15 mouse cellular contexts compared by ENCODE assay signal in genomic region chr17:30084007-30084406, GRCm38 (mm10).
DNase-seq lines count a peak whose midpoint lies in the region; ATAC-seq lines count a peak whose summit lies in the region.
"Had no signal": no experiment of that assay in that cellular context is flagged by ENCODE, and none has a peak within 500 bp of the region (broad histone marks: within the 10 kb centered on the region; RNA-seq: fewer than 3 reads in every experiment).

No protein-coding gene starts in this region.

- H3K4me3 ChIP-seq in heart, embryonic 10.5 days = no peak overlapping the region
- no peak overlapping the region for H3K4me3 ChIP-seq in heart, embryonic 12.5 days
- H3K4me3 ChIP-seq in neural tube, embryonic 13.5 days = no peak overlapping the region
- no peak overlapping the region for H3K4me3 ChIP-seq in hindbrain, embryonic 13.5 days
- H3K4me3 ChIP-seq: embryonic facial prominence, embryonic 15.5 days had no signal

- H3K36me3 ChIP-seq in heart, embryonic 10.5 days = peaks cover 10% of the 10 kb centered on the region; the same call in 1 of the 2 replicates
- H3K36me3 ChIP-seq in heart, embryonic 12.5 days = peaks cover 9% of the 10 kb centered on the region
- 0 out of 2 replicates have a peak, but pooled peaks cover 2% of the 10 kb centered on the region for H3K36me3 ChIP-seq in neural tube, embryonic 13.5 days
- H3K36me3 ChIP-seq in hindbrain, embryonic 13.5 days = peaks cover 6% of the 10 kb centered on the region; the same call in 1 of the 2 replicates

- DNase-seq in heart, embryonic 10.5 days (ENCODE audit: low spot score) = peak; percentile 52
- peak; percentile 90 for DNase-seq in 3T3-L1 (ENCODE audit: low read depth, low spot score)
- peak; percentile 66 to 71 for DNase-seq in frontal cortex, postnatal 36 days (ENCODE audit: low spot score in 2 of 2)
- DNase-seq in adrenal gland, adult 8-10 months = no peak
- DNase-seq in urinary bladder, postnatal 14 days (ENCODE audit: low spot score) = no peak
- DNase-seq: adrenal gland, postnatal 10 days; gastrocnemius, postnatal 25 days; heart, postnatal 4 days; lung, embryonic 14.5 days had no signal

- no peak overlapping the region for H3K4me2 ChIP-seq in heart, embryonic 12.5 days
- H3K4me2 ChIP-seq in neural tube, embryonic 13.5 days = no peak overlapping the region
- no peak overlapping the region for H3K4me2 ChIP-seq in hindbrain, embryonic 13.5 days
- H3K4me2 ChIP-seq: embryonic facial prominence, embryonic 15.5 days; lung, embryonic 14.5 days had no signal

- no peaks in the 10 kb centered on the region for H3K9me3 ChIP-seq in heart, embryonic 10.5 days
- no peaks in the 10 kb centered on the region for H3K9me3 ChIP-seq in heart, embryonic 12.5 days (replicated peaks)
- no peaks in the 10 kb centered on the region for H3K9me3 ChIP-seq in neural tube, embryonic 13.5 days
- H3K9me3 ChIP-seq in hindbrain, embryonic 13.5 days = no peaks in the 10 kb centered on the region
- H3K9me3 ChIP-seq: embryonic facial prominence, embryonic 15.5 days had no signal

- H3K4me1 ChIP-seq in heart, embryonic 10.5 days = peaks cover 18% of the 10 kb centered on the region
- peaks cover 30% of the 10 kb centered on the region for H3K4me1 ChIP-seq in heart, embryonic 12.5 days (replicated peaks)
- H3K4me1 ChIP-seq in neural tube, embryonic 13.5 days (replicated peaks) = peaks cover 35% of the 10 kb centered on the region
- H3K4me1 ChIP-seq in hindbrain, embryonic 13.5 days (replicated peaks) = peaks cover 24% of the 10 kb centered on the region
- H3K4me1 ChIP-seq: embryonic facial prominence, embryonic 15.5 days had no signal

- H3K9ac ChIP-seq in heart, embryonic 12.5 days = no peak overlapping the region
- H3K9ac ChIP-seq in neural tube, embryonic 13.5 days = no peak overlapping the region
- H3K9ac ChIP-seq in hindbrain, embryonic 13.5 days = no peak overlapping the region
- H3K9ac ChIP-seq: embryonic facial prominence, embryonic 15.5 days; lung, embryonic 14.5 days had no signal

- ATAC-seq in heart, embryonic 12.5 days (ENCODE audit: insufficient number of reproducible peaks, low FRiP score) = no peak
- ATAC-seq in neural tube, embryonic 13.5 days (ENCODE audit: low read depth) = no peak
- ATAC-seq in hindbrain, embryonic 13.5 days (ENCODE audit: low FRiP score) = no peak
- ATAC-seq: forebrain, embryonic 14.5 days; intestine, embryonic 16.5 days had no signal

- no peaks in the 10 kb centered on the region for H3K27me3 ChIP-seq in heart, embryonic 10.5 days (ENCODE audit: insufficient read depth, poor library complexity, severe bottlenecking)
- no peaks in the 10 kb centered on the region for H3K27me3 ChIP-seq in heart, embryonic 12.5 days (replicated peaks)
- H3K27me3 ChIP-seq in neural tube, embryonic 13.5 days = no peaks in the 10 kb centered on the region
- no peaks in the 10 kb centered on the region for H3K27me3 ChIP-seq in hindbrain, embryonic 13.5 days
- H3K27me3 ChIP-seq: embryonic facial prominence, embryonic 15.5 days had no signal

- no peak overlapping the region for H3K27ac ChIP-seq in heart, embryonic 10.5 days
- no peak overlapping the region for H3K27ac ChIP-seq in heart, embryonic 12.5 days (ENCODE audit: poor library complexity, severe bottlenecking)
- 0 out of 2 replicates have a peak overlapping the region, but pooled peaks have one; percentile 9 for H3K27ac ChIP-seq in neural tube, embryonic 13.5 days (replicated peaks)
- no peak overlapping the region; the same call in 1 of the 2 replicates for H3K27ac ChIP-seq in hindbrain, embryonic 13.5 days
- H3K27ac ChIP-seq: embryonic facial prominence, embryonic 15.5 days had no signal

- WGBS in heart, embryonic 10.5 days = 76% methylated on average over 4 of the region's 4 CpGs
- 63% methylated on average over 4 of the region's 4 CpGs for WGBS in heart, embryonic 12.5 days
- 64% methylated on average over 4 of the region's 4 CpGs for WGBS in neural tube, embryonic 13.5 days
- 69% methylated on average over 4 of the region's 4 CpGs for WGBS in hindbrain, embryonic 13.5 days

Comparison
In these comparisons a context has a peak if more than half of its experiments do, and no peak if none do; other contexts are left out.
1. DNase-seq: peak in heart, embryonic 10.5 days (single experiment), 3T3-L1 (single experiment) and frontal cortex, postnatal 36 days (2 of 2); none in adrenal gland, adult 8-10 months (single experiment) and urinary bladder, postnatal 14 days (single experiment).